Mouse (Mus musculus) heart, postnatal 14 days (tissue): ENCODE measurements around the gene Txlnb. TPM values are rescaled to one million over a fixed set of nuclear protein-coding genes. Genes with fewer than 3 reads are reported as not detected.
A peak's percentile ranks its signal among the peaks of the same experiment; 100 is the strongest.
"Not testable (repeated sequence)": the region's sequence is repeated elsewhere in the genome, so short reads cannot be mapped to it uniquely, and the experiment has no call there.

Experiments used
- DNase-seq, 2 experiments: peaks; one replicate each; pipeline ENCODE4 v3.0.0; 2021 to 2022
- intact Hi-C: fragments of 180-260 bp; cut with DNase I; formaldehyde crosslinking; loops from one replicate; pipeline ENCODE4 v1.15.1; 2025
- long read RNA-seq, 2 experiments: library from polyadenylated mRNA; stranded (forward); transcript quantifications; one replicate each; pipeline ENCODE4 v2.0.0; 2021
- total RNA-seq, 2 experiments: library from RNA; stranded (reverse); gene quantifications; 2 replicates each; pipeline ENCODE4 v1.2.3; 2021

The Txlnb gene
- total RNA-seq = 100 to 1,000 TPM; 179 to 200 TPM
- long read RNA-seq, experiment 1, full-length matches to known transcripts = 105 of 153 reads
- long read RNA-seq, experiment 1, partial matches to known transcripts = 34 of 153 reads
- long read RNA-seq, experiment 1, other reads (novel, unspliced or antisense) = 14 of 153 reads
- long read RNA-seq, experiment 2, full-length matches to known transcripts = 91 of 153 reads
- long read RNA-seq, experiment 2, partial matches to known transcripts = 36 of 153 reads
- long read RNA-seq, experiment 2, other reads (novel, unspliced or antisense) = 26 of 153 reads

- intact Hi-C loops = loop anchor here (2.0 to 5.0 kb wide), 3 partner anchors 41 to 75 kb away; no protein-coding TSS in a partner anchor
- peak; percentile 68 to 70 for DNase-seq
These were observed at the start of gene Txlnb for GRCm38 (mm10) chr10:17795767-17796631. Gene Txlnb (plus strand): TSS chr10:17796226.

- intact Hi-C loops = no loop called here
- no peak for DNase-seq
These were observed 43.5 kb upstream of the Txlnb start for GRCm38 (mm10) chr10:17752478-17752877.

- intact Hi-C loops = no loop called here
- DNase-seq = no peak
These were observed 36.3 kb upstream of the Txlnb start for GRCm38 (mm10) chr10:17759772-17760171.

GRCm38 (mm10) chr10:17760750-17761613 lies 35.0 kb upstream of the Txlnb start:
- intact Hi-C loops = no loop called here
- no peak for DNase-seq

GRCm38 (mm10) chr10:17761652-17762051 lies 34.4 kb upstream of the Txlnb start:
- DNase-seq = no peak
- intact Hi-C loops = no loop called here

- no peak for DNase-seq
- intact Hi-C loops = no loop called here
These were observed 33.1 kb upstream of the Txlnb start for GRCm38 (mm10) chr10:17762946-17763345.

- no peak for DNase-seq
- intact Hi-C loops = no loop called here
These were observed 26.2 kb upstream of the Txlnb start for GRCm38 (mm10) chr10:17769856-17770255.

- peak; percentile 13 to 19 for DNase-seq
- intact Hi-C loops = no loop called here
These were observed 23.7 kb upstream of the Txlnb start for GRCm38 (mm10) chr10:17772364-17772763.

GRCm38 (mm10) chr10:17774366-17774765 lies 21.7 kb upstream of the Txlnb start:
- intact Hi-C loops = no loop called here
- DNase-seq = no peak

GRCm38 (mm10) chr10:17775079-17775478 lies 20.9 kb upstream of the Txlnb start:
- DNase-seq = no peak
- intact Hi-C loops = no loop called here

- intact Hi-C loops, DNase-seq: not testable (repeated sequence)
These were observed 19.3 kb upstream of the Txlnb start for GRCm38 (mm10) chr10:17776684-17777083.

GRCm38 (mm10) chr10:17786771-17787170 lies 9.3 kb upstream of the Txlnb start:
- intact Hi-C loops = no loop called here

GRCm38 (mm10) chr10:17787938-17788337 lies 8.1 kb upstream of the Txlnb start:
- intact Hi-C loops = no loop called here
- DNase-seq = no peak

More at GRCm38 (mm10) chr10:17786771-17787170, 9.3 kb upstream of the Txlnb start:
- DNase-seq = no peak

- intact Hi-C loops = no loop called here
- no peak for DNase-seq
These were observed 7.7 kb upstream of the Txlnb start for GRCm38 (mm10) chr10:17788347-17788746.

- intact Hi-C loops = no loop called here
- DNase-seq = no peak
These were observed 2.1 kb upstream of the Txlnb start for GRCm38 (mm10) chr10:17793926-17794325.

GRCm38 (mm10) chr10:17794443-17794842 lies 1.6 kb upstream of the Txlnb start:
- DNase-seq = no peak
- intact Hi-C loops = no loop called here

- DNase-seq = no peak
- intact Hi-C loops = loop anchor here (5.0 kb wide), 1 partner anchor 42 kb away; no protein-coding TSS in a partner anchor
These were observed 799 bp upstream of the Txlnb start for GRCm38 (mm10) chr10:17795227-17795626.

GRCm38 (mm10) chr10:17796846-17797631 lies 1.0 kb downstream of the Txlnb start:
- DNase-seq = peak; percentile 43 to 58
- intact Hi-C loops = loop anchor here (2.0 to 5.0 kb wide), 3 partner anchors 40 to 74 kb away; no protein-coding TSS in a partner anchor

GRCm38 (mm10) chr10:17797681-17798080 lies 1.7 kb downstream of the Txlnb start:
- intact Hi-C loops = loop anchor here (2.0 to 5.0 kb wide), 3 partner anchors 40 to 73 kb away; no protein-coding TSS in a partner anchor
- DNase-seq = no peak

GRCm38 (mm10) chr10:17801788-17802187 lies 5.8 kb downstream of the Txlnb start:
- intact Hi-C loops = no loop called here
- DNase-seq = no peak
